Comparison of ENCODE assay signal across 9 mouse cellular contexts in the genomic region with DNA sequence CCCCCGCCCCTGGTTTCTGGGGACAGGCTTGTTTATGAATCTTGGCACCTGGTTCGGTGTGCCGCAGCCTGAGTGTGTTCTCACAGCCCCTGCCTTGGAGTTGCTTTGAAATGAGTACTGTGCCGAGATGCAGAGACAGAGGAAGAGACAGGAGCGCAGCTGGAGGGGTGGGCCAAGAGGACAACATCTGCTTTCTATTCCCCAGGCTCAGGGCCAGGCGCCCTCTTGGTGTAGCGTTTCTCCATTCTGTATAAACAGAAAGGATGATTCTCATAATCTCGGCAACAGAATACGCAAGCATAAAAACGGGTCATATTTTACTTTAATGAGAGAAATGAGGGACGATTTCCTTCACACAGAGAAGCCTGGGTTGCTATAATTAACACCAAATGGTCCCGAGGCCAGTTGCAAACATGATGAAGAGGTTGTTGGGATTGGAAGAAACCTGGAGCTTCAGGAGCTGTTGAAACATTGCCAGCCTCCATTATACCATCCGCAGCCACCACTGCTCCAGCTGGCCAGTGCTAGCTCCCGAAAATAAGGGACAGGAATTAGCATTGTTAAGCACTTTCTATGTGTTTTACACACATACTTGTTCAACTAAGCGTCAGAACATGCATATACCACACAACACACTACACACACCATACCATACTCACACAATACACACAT.
DNase-seq lines count a peak whose midpoint lies in the region; ATAC-seq lines count a peak whose summit lies in the region.
"Had no signal": no experiment of that assay in that cellular context is flagged by ENCODE, and none has a peak within 500 bp of the region (broad histone marks: within the 10 kb centered on the region; RNA-seq: fewer than 3 reads in every experiment).

No protein-coding gene starts in this region.

- H3K36me3 ChIP-seq in hindbrain, embryonic 10.5 days, result no peaks in the 10 kb centered on the region
- H3K36me3 ChIP-seq in hindbrain, embryonic 16.5 days (ENCODE audit: control insufficient read depth, insufficient read depth, low read length), result no peaks in the 10 kb centered on the region
- no peaks in the 10 kb centered on the region for H3K36me3 ChIP-seq in neural tube, embryonic 13.5 days
- H3K36me3 ChIP-seq in limb, embryonic 10.5 days, result no peaks in the 10 kb centered on the region
- no peaks in the 10 kb centered on the region for H3K36me3 ChIP-seq in stomach, embryonic 15.5 days

- no peak overlapping the region for H3K9ac ChIP-seq in hindbrain, embryonic 16.5 days (ENCODE audit: low read depth, low read length)
- no peak overlapping the region for H3K9ac ChIP-seq in neural tube, embryonic 13.5 days
- H3K9ac ChIP-seq in stomach, embryonic 15.5 days, result no peak overlapping the region

- H3K4me2 ChIP-seq in hindbrain, embryonic 16.5 days (ENCODE audit: low read length), result no peak overlapping the region
- peak overlapping the region; percentile 16; the same call in 1 of the 2 replicates for H3K4me2 ChIP-seq in neural tube, embryonic 13.5 days
- H3K4me2 ChIP-seq in stomach, embryonic 15.5 days, result no peak overlapping the region; the same call in 1 of the 2 replicates

- H3K27ac ChIP-seq in hindbrain, embryonic 10.5 days, result no peak overlapping the region
- no peak overlapping the region for H3K27ac ChIP-seq in hindbrain, embryonic 16.5 days (ENCODE audit: low read depth, low read length)
- H3K27ac ChIP-seq in neural tube, embryonic 13.5 days (replicated peaks), result peak overlapping the region; percentile 47
- H3K27ac ChIP-seq in limb, embryonic 10.5 days, result peak overlapping the region; percentile 70
- 0 out of 2 replicates have a peak overlapping the region, but pooled peaks have one; percentile 9 for H3K27ac ChIP-seq in stomach, embryonic 15.5 days

- H3K4me1 ChIP-seq in hindbrain, embryonic 10.5 days (replicated peaks), result peaks cover 11% of the 10 kb centered on the region; the same call in 1 of the 2 replicates
- no peaks in the 10 kb centered on the region for H3K4me1 ChIP-seq in hindbrain, embryonic 16.5 days (ENCODE audit: control insufficient read depth, insufficient read depth, low read depth, low read length)
- peaks cover 15% of the 10 kb centered on the region for H3K4me1 ChIP-seq in neural tube, embryonic 13.5 days (replicated peaks)
- H3K4me1 ChIP-seq in limb, embryonic 10.5 days, result peaks cover 56% of the 10 kb centered on the region
- H3K4me1 ChIP-seq in stomach, embryonic 15.5 days, result no peaks in the 10 kb centered on the region

- no peaks in the 10 kb centered on the region for H3K9me3 ChIP-seq in hindbrain, embryonic 10.5 days
- no peaks in the 10 kb centered on the region for H3K9me3 ChIP-seq in hindbrain, embryonic 16.5 days (ENCODE audit: control insufficient read depth, low read length)
- no peaks in the 10 kb centered on the region for H3K9me3 ChIP-seq in neural tube, embryonic 13.5 days
- H3K9me3 ChIP-seq in limb, embryonic 10.5 days (replicated peaks), result no peaks in the 10 kb centered on the region
- no peaks in the 10 kb centered on the region for H3K9me3 ChIP-seq in stomach, embryonic 15.5 days

- H3K27me3 ChIP-seq in hindbrain, embryonic 10.5 days (ENCODE audit: insufficient read depth, poor library complexity, severe bottlenecking), result no peaks in the 10 kb centered on the region
- H3K27me3 ChIP-seq in hindbrain, embryonic 16.5 days (replicated peaks; ENCODE audit: control insufficient read depth, insufficient read depth, low read length), result no peaks in the 10 kb centered on the region
- H3K27me3 ChIP-seq in neural tube, embryonic 13.5 days, result no peaks in the 10 kb centered on the region
- no peaks in the 10 kb centered on the region for H3K27me3 ChIP-seq in limb, embryonic 10.5 days (ENCODE audit: low read depth, poor library complexity, severe bottlenecking)
- no peaks in the 10 kb centered on the region for H3K27me3 ChIP-seq in stomach, embryonic 15.5 days (replicated peaks)

- H3K4me3 ChIP-seq in hindbrain, embryonic 10.5 days, result no peak overlapping the region
- H3K4me3 ChIP-seq in hindbrain, embryonic 16.5 days (ENCODE audit: low read length), result no peak overlapping the region
- no peak overlapping the region for H3K4me3 ChIP-seq in neural tube, embryonic 13.5 days
- peak overlapping the region; percentile 23; the same call in 1 of the 2 replicates for H3K4me3 ChIP-seq in limb, embryonic 10.5 days
- H3K4me3 ChIP-seq in stomach, embryonic 15.5 days (replicated peaks), result no peak overlapping the region

- WGBS in hindbrain, embryonic 10.5 days, result 67% methylated on average over 15 of the region's 15 CpGs
- 56% methylated on average over 15 of the region's 15 CpGs for WGBS in hindbrain, embryonic 16.5 days
- 53% methylated on average over 15 of the region's 15 CpGs for WGBS in neural tube, embryonic 13.5 days
- 30% methylated on average over 15 of the region's 15 CpGs for WGBS in limb, embryonic 10.5 days
- 39% methylated on average over 15 of the region's 15 CpGs for WGBS in stomach, embryonic 15.5 days

- no peak for ATAC-seq in hindbrain, embryonic 16.5 days
- peak; percentile 61; the same call in 1 of the 2 replicates for ATAC-seq in neural tube, embryonic 13.5 days (ENCODE audit: low read depth)
- no peak for ATAC-seq in stomach, embryonic 15.5 days (ENCODE audit: insufficient read depth, low FRiP score, low read depth)

- DNase-seq in hindbrain, embryonic 10.5 days (ENCODE audit: low spot score), result peak; percentile 36
- DNase-seq in neural tube, embryonic 10.5 days (ENCODE audit: extremely low spot score, low spot score), result no peak
- peak; percentile 58 for DNase-seq in limb, embryonic 10.5 days (ENCODE audit: low spot score)
- DNase-seq in natural killer cell, adult 2 months (ENCODE audit: low spot score in 2 of 2), result no peak
- DNase-seq in left cerebral cortex, adult 18-20 months (ENCODE audit: low spot score in 2 of 2), result no peak
- DNase-seq: cerebellum, postnatal 25 days had no signal

Comparison
In these comparisons a context has a peak if more than half of its experiments do, and no peak if none do; other contexts are left out.
1. DNase-seq: peak in hindbrain, embryonic 10.5 days (single experiment) and limb, embryonic 10.5 days (single experiment); none in neural tube, embryonic 10.5 days (single experiment), natural killer cell, adult 2 months (0 of 2) and left cerebral cortex, adult 18-20 months (0 of 2).
2. H3K27ac ChIP-seq: peak in neural tube, embryonic 13.5 days (single experiment), limb, embryonic 10.5 days (single experiment) and stomach, embryonic 15.5 days (single experiment); none in hindbrain, embryonic 10.5 days (single experiment) and hindbrain, embryonic 16.5 days (single experiment).